Mouse (Mus musculus) ES-E14 (cell line): ENCODE results near the gene Tbxa2r. TPM values are rescaled to one million over a fixed set of nuclear protein-coding genes. Genes with fewer than 3 reads are reported as not detected.
A peak's percentile ranks its signal among the peaks of the same experiment; 100 is the strongest.

Experiments used
- DNase-seq: peaks from one replicate; pipeline ENCODE4 v3.0.0-alpha.2; 2013; ENCODE audit warnings: low read depth, low spot score
- H3K27ac ChIP-seq: 2 replicates; pipeline ENCODE4 v1.5.1; 2012; ENCODE audit warnings: low read depth, mild to moderate bottlenecking, low read length, moderate library complexity, mixed read lengths; ENCODE audit not compliant: poor library complexity, insufficient read depth, severe bottlenecking
- H3K36me3 ChIP-seq: 2 replicates; pipeline ENCODE4 v1.6.1; 2012; ENCODE audit warnings: mild to moderate bottlenecking, low read length, moderate library complexity, mixed read lengths; ENCODE audit not compliant: control insufficient read depth, poor library complexity, insufficient read depth, severe bottlenecking
- H3K4me1 ChIP-seq, 2 experiments: fragments of 150-350 bp in 1 of 2; sonication (generic) in 1 of 2; 2 replicates each; pipeline ENCODE4 v1.6.1; 2012; ENCODE audit warnings: low read length in 2 of 2, mild to moderate bottlenecking in 1 of 2, mixed read lengths in 1 of 2; ENCODE audit not compliant: control insufficient read depth in 2 of 2, insufficient read depth in 2 of 2, poor library complexity in 1 of 2
- H3K4me3 ChIP-seq, 2 experiments: fragments of 150-350 bp in 1 of 2; sonication (generic) in 1 of 2; 2 replicates each; pipeline ENCODE4 v1.5.1; 2012; ENCODE audit warnings: low read length in 2 of 2, low read depth in 1 of 2, mild to moderate bottlenecking in 1 of 2, mixed read lengths in 1 of 2; ENCODE audit not compliant: insufficient read depth in 1 of 2, poor library complexity in 1 of 2, severe bottlenecking in 1 of 2
- H3K9ac ChIP-seq: 2 replicates; pipeline ENCODE4 v1.6.1; 2012; ENCODE audit warnings: low read depth, mild to moderate bottlenecking, low read length, mixed read lengths; ENCODE audit not compliant: poor library complexity, insufficient read depth, severe bottlenecking
- H3K9me3 ChIP-seq: fragments of 150-350 bp; sonication (generic); 2 replicates; pipeline ENCODE4 v1.6.1; 2012; ENCODE audit warnings: low read depth, mild to moderate bottlenecking, low read length; ENCODE audit not compliant: control insufficient read depth, insufficient read depth
- CHD2 ChIP-seq: IDR thresholded peaks from 2 replicates; pipeline ENCODE4 v1.6.1; 2014; ENCODE audit warnings: mild to moderate bottlenecking, low read depth, low read length, inconsistent platforms
- HCFC1 ChIP-seq: IDR thresholded peaks from 2 replicates; pipeline ENCODE4 v1.6.1; 2012; ENCODE audit warnings: low read length, inconsistent platforms, borderline replicate concordance; ENCODE audit not compliant: insufficient read depth
- MAFK ChIP-seq: IDR thresholded peaks from 2 replicates; pipeline ENCODE4 v1.6.1; 2014; ENCODE audit warnings: mild to moderate bottlenecking, low read depth, low read length, inconsistent platforms; ENCODE audit not compliant: insufficient read depth
- ZC3H11A ChIP-seq: IDR thresholded peaks from 2 replicates; pipeline ENCODE4 v1.6.1; 2012; ENCODE audit warnings: low read depth, mild to moderate bottlenecking, inconsistent platforms, low read length, borderline replicate concordance
- ZNF384 ChIP-seq: IDR thresholded peaks from 2 replicates; pipeline ENCODE4 v1.6.1; 2012; ENCODE audit warnings: low read depth, low read length, inconsistent platforms
- in situ Hi-C, 2 experiments: fragments of 600-800 bp; cut with MboI; formaldehyde crosslinking; loops; one replicate each; pipeline ENCODE4 v1.15.1; 2025; ENCODE audit warnings: low sequenced_read_pairs in 2 of 2, inconsistent platforms in 1 of 2; ENCODE audit not compliant: unreplicated experiment in 2 of 2
- total RNA-seq: library from RNA; depleted of rRNA; stranded (reverse); fragments of 300-350 nt; gene quantifications from 2 replicates; pipeline ENCODE4 v1.2.3, GENCODE M21; 2012

The Tbxa2r gene
- total RNA-seq, 1 experiment, result 2.3 TPM

- Histone ChIP-seq H3K4me3 (peak overlapping the region in 1 of 2 experiments; percentile 60; a peak in 1 of 4 replicates), H3K9me3 (no peaks in the 10 kb centered on the region), H3K27ac (0 out of 2 replicates have a peak overlapping the region, but pooled peaks have one; percentile 8), H3K36me3 (peaks cover 59% of the 10 kb centered on the region), H3K9ac (0 out of 2 replicates have a peak overlapping the region, but pooled peaks have one; percentile 13), H3K4me1 (peaks cover 0 to 20% of the 10 kb centered on the region in 2 experiments; a peak in 2 of 4 replicates)
- in situ Hi-C loops, result no loop called here
- no peak for TF ChIP-seq ZNF384
- no peak for DNase-seq
Observed at GRCm38 (mm10) chr10:81322444-81322843, 6.1 kb upstream of the Tbxa2r start.

GRCm38 (mm10) chr10:81323141-81323775 is 5.3 kb upstream of the Tbxa2r start:
- TF ChIP-seq CHD2 (no peak), MAFK (no peak), HCFC1 (no peak), ZNF384 (no peak), ZC3H11A (no peak)
- in situ Hi-C loops, result no loop called here
- no peak overlapping the region for H3K4me3 ChIP-seq
- H3K4me1 ChIP-seq, result peaks cover 1 to 20% of the 10 kb centered on the region in 2 experiments; a peak in 3 of 4 replicates
- H3K27ac ChIP-seq, result no peak overlapping the region
- no peaks in the 10 kb centered on the region for H3K9me3 ChIP-seq
- peaks cover 56% of the 10 kb centered on the region for H3K36me3 ChIP-seq
- H3K9ac ChIP-seq, result no peak overlapping the region
- no peak for DNase-seq

GRCm38 (mm10) chr10:81323791-81324530 is 4.6 kb upstream of the Tbxa2r start:
- no peak for DNase-seq
- in situ Hi-C loops, result no loop called here
- TF ChIP-seq ZNF384 (no peak), HCFC1 (no peak)
- H3K27ac ChIP-seq, result no peak overlapping the region
- peaks cover 51% of the 10 kb centered on the region for H3K36me3 ChIP-seq
- no peak overlapping the region for H3K9ac ChIP-seq
- H3K4me3 ChIP-seq, result no peak overlapping the region
- H3K4me1 ChIP-seq, result peaks cover 5 to 25% of the 10 kb centered on the region in 2 experiments; a peak in 3 of 4 replicates
- no peaks in the 10 kb centered on the region for H3K9me3 ChIP-seq

GRCm38 (mm10) chr10:81325176-81325575 is 3.4 kb upstream of the Tbxa2r start:
- DNase-seq, result no peak
- peaks cover 5 to 25% of the 10 kb centered on the region in 2 experiments; a peak in 3 of 4 replicates for H3K4me1 ChIP-seq
- H3K4me3 ChIP-seq, result no peak overlapping the region
- TF ChIP-seq HCFC1, result no peak
- no peak for TF ChIP-seq ZNF384
- no peak for TF ChIP-seq ZC3H11A
- TF ChIP-seq MAFK, result no peak
- TF ChIP-seq CHD2, result no peak
- peaks cover 51% of the 10 kb centered on the region for H3K36me3 ChIP-seq
- H3K9me3 ChIP-seq, result no peaks in the 10 kb centered on the region
- no peak overlapping the region for H3K9ac ChIP-seq
- H3K27ac ChIP-seq, result no peak overlapping the region
- in situ Hi-C loops, result no loop called here
